Comparison of ENCODE assay signal across 7 mouse cellular contexts in genomic region chr7:25848444-25848812, GRCm38 (mm10). TPM values are rescaled to one million over a fixed set of nuclear protein-coding genes. Genes with fewer than 3 reads are reported as not detected.
DNase-seq lines count a peak whose midpoint lies in the region; ATAC-seq and TF ChIP-seq lines count a peak whose summit lies in the region.

No protein-coding gene starts in this region.

- H3K4me3 ChIP-seq in lung, adult 2 months (replicated peaks; ENCODE audit: extremely low read depth, low read depth, low read length): peak overlapping the region; percentile 50
- H3K4me3 ChIP-seq in forebrain, embryonic 15.5 days: peak overlapping the region; percentile 51
- peak overlapping the region; percentile 57 for H3K4me3 ChIP-seq in liver, embryonic 16.5 days (ENCODE audit: low read depth, low read length)

- H3K9ac ChIP-seq in forebrain, embryonic 15.5 days (replicated peaks): peak overlapping the region; percentile 53
- peak overlapping the region; percentile 57; the same call in 1 of the 2 replicates for H3K9ac ChIP-seq in liver, embryonic 16.5 days (ENCODE audit: low read depth, low read length)

- no peaks in the 10 kb centered on the region for H3K36me3 ChIP-seq in forebrain, embryonic 15.5 days
- H3K36me3 ChIP-seq in liver, embryonic 16.5 days (ENCODE audit: control insufficient read depth, insufficient read depth): no peaks in the 10 kb centered on the region

- H3K4me1 ChIP-seq in lung, adult 2 months (ENCODE audit: control insufficient read depth, insufficient read depth, low read length): peaks cover 2% of the 10 kb centered on the region; the same call in 1 of the 2 replicates
- H3K4me1 ChIP-seq in forebrain, embryonic 15.5 days: no peaks in the 10 kb centered on the region
- no peaks in the 10 kb centered on the region for H3K4me1 ChIP-seq in liver, embryonic 16.5 days (ENCODE audit: control insufficient read depth, low read depth, low read length)

- 21% methylated on average over 11 of the region's 11 CpGs for WGBS in lung, adult 2 months
- 32% methylated on average over 11 of the region's 11 CpGs for WGBS in forebrain, embryonic 15.5 days
- WGBS in liver, embryonic 16.5 days (ENCODE audit: insufficient replicate concordance): 27% methylated on average over 11 of the region's 11 CpGs

- H3K27ac ChIP-seq in forebrain, embryonic 15.5 days (replicated peaks): no peak overlapping the region; the same call in 1 of the 2 replicates
- no peak overlapping the region for H3K27ac ChIP-seq in liver, embryonic 16.5 days (ENCODE audit: low read length)

- no peak for TF ChIP-seq CTCF in lung, adult 2 months (IDR thresholded peaks at IDR 0.05; ENCODE audit: insufficient read depth, low read length)

- DNase-seq in lung, adult 2 months: no peak
- DNase-seq in lung, postnatal 10 days: no peak
- peak; percentile 3 for DNase-seq in c-Kit-positive CD71-positive TER-119-negative erythroid progenitor cells, embryonic 14.5 days (ENCODE audit: low read depth)
- no peak for DNase-seq in frontal cortex, postnatal 10 days (ENCODE audit: low spot score in 2 of 2)
- no peak for DNase-seq in thymus, adult 18-20 months

- no peak for TF ChIP-seq POLR2A in lung, adult 2 months (IDR thresholded peaks at IDR 0.05; ENCODE audit: borderline replicate concordance, extremely low read depth, low read depth, low read length)

- H3K9me3 ChIP-seq in forebrain, embryonic 15.5 days: no peaks in the 10 kb centered on the region
- no peaks in the 10 kb centered on the region for H3K9me3 ChIP-seq in liver, embryonic 16.5 days (replicated peaks; ENCODE audit: control insufficient read depth, low read length)

- ATAC-seq in forebrain, embryonic 15.5 days (replicated peaks): peak; percentile 63
- ATAC-seq in liver, embryonic 16.5 days (ENCODE audit: low read depth): no peak

- peak overlapping the region; percentile 61 for H3K4me2 ChIP-seq in forebrain, embryonic 15.5 days (replicated peaks)
- peak overlapping the region; percentile 64 for H3K4me2 ChIP-seq in liver, embryonic 16.5 days (ENCODE audit: low read depth, low read length)

- no peaks in the 10 kb centered on the region for H3K27me3 ChIP-seq in forebrain, embryonic 15.5 days
- H3K27me3 ChIP-seq in liver, embryonic 16.5 days (ENCODE audit: control insufficient read depth, insufficient read depth, low read depth, low read length): no peaks in the 10 kb centered on the region

RNA-seq across cellular contexts. Expression of gene Cyp2s1, which starts 31.7 kb away (rescaled TPM):
- 116 and 135 TPM in 2 replicates for polyA plus RNA-seq in lung, adult 2 months (2012; rRNA removed)
- polyA plus RNA-seq in forebrain, embryonic 15.5 days (2015; fragmentation: Nextera tagmentation; extraction: Ambion mirVana): 0.61 and 1.1 TPM in 2 replicates
- 0.42 and 0.80 TPM in 2 replicates for polyA plus RNA-seq in liver, embryonic 16.5 days (2015; fragmentation: Nextera tagmentation; extraction: Ambion mirVana)

RNA-seq across cellular contexts. Expression of gene Cyp2b10, which starts 49.0 kb away (rescaled TPM):
- polyA plus RNA-seq in lung, adult 2 months (2012; rRNA removed): 120 and 161 TPM in 2 replicates
- polyA plus RNA-seq in forebrain, embryonic 15.5 days (2015; fragmentation: Nextera tagmentation; extraction: Ambion mirVana): not detected in 2 replicates
- 0.08 and 0.13 TPM in 2 replicates for polyA plus RNA-seq in liver, embryonic 16.5 days (2015; fragmentation: Nextera tagmentation; extraction: Ambion mirVana)

RNA-seq across cellular contexts. Expression of gene Axl, which starts 59.9 kb away (rescaled TPM):
- 91.8 and 92.0 TPM in 2 replicates for polyA plus RNA-seq in lung, adult 2 months (2012; rRNA removed)
- 16.5 and 17.7 TPM in 2 replicates for polyA plus RNA-seq in forebrain, embryonic 15.5 days (2015; fragmentation: Nextera tagmentation; extraction: Ambion mirVana)
- polyA plus RNA-seq in liver, embryonic 16.5 days (2015; fragmentation: Nextera tagmentation; extraction: Ambion mirVana): 20.2 and 24.9 TPM in 2 replicates

Comparison
In these comparisons a context has a peak if more than half of its experiments do, and no peak if none do; other contexts are left out.
1. RNA of gene Cyp2s1, which starts 31.7 kb away (polyA plus RNA-seq): 116 to 135 TPM in lung, adult 2 months; 0.61 to 1.1 TPM in forebrain, embryonic 15.5 days and 0.42 to 0.80 TPM in liver, embryonic 16.5 days; every median in the first group is over 10 times any median in the second.
2. RNA of gene Cyp2b10, which starts 49.0 kb away (polyA plus RNA-seq): 120 to 161 TPM in lung, adult 2 months; 0.08 to 0.13 TPM in liver, embryonic 16.5 days and not detected in forebrain, embryonic 15.5 days; every median in the first group is over 100 times any median in the second.
3. Peak in every context shown above with its lines, with median percentiles within 50 percentile points of each other: H3K4me3 ChIP-seq.